Mouse (Mus musculus) megakaryocyte, embryonic 14.5 days (primary cell): Measurements from ENCODE around the gene Ctsd. TPM values are rescaled to one million over a fixed set of nuclear protein-coding genes. Genes with fewer than 3 reads are reported as not detected.
"Not testable (repeated sequence)": the region's sequence is repeated elsewhere in the genome, so short reads cannot be mapped to it uniquely, and the experiment has no call there.

ENCODE experiments used
- H3K27me3 ChIP-seq: replicated peaks from 2 replicates; pipeline ENCODE3; 2012; ENCODE audit warnings: inconsistent platforms
- H3K36me3 ChIP-seq: replicated peaks from 2 replicates; pipeline ENCODE3; 2012; ENCODE audit warnings: low read length, inconsistent platforms, mixed read lengths
- H3K4me1 ChIP-seq: 2 replicates; pipeline ENCODE4 v1.6.1; 2012; ENCODE audit warnings: inconsistent platforms
- H3K4me3 ChIP-seq: replicated peaks from 2 replicates; pipeline ENCODE3; 2012; ENCODE audit warnings: moderate library complexity, mild to moderate bottlenecking, inconsistent platforms
- H3K9me3 ChIP-seq: 2 replicates; pipeline ENCODE4 v1.6.1; 2012; ENCODE audit warnings: inconsistent platforms
- FLI1 ChIP-seq: IDR thresholded peaks from 2 replicates; pipeline ENCODE4 v1.6.1; 2012; ENCODE audit warnings: low read length, inconsistent platforms, mixed read lengths
- GATA1 ChIP-seq: IDR thresholded peaks from 3 replicates; pipeline ENCODE4 v1.6.1; 2012; ENCODE audit warnings: mixed read lengths, low read length, inconsistent platforms, borderline replicate concordance
- polyA plus RNA-seq: library from polyadenylated mRNA; stranded (reverse); fragments of >175 nt; gene quantifications from 2 replicates; pipeline ENCODE4 v1.2.3, GENCODE M21; 2012; ENCODE audit warnings: low replicate concordance; ENCODE audit not compliant: insufficient read depth

Gene Ctsd
- polyA plus RNA-seq, 1 experiment = 816 TPM

DNA sequence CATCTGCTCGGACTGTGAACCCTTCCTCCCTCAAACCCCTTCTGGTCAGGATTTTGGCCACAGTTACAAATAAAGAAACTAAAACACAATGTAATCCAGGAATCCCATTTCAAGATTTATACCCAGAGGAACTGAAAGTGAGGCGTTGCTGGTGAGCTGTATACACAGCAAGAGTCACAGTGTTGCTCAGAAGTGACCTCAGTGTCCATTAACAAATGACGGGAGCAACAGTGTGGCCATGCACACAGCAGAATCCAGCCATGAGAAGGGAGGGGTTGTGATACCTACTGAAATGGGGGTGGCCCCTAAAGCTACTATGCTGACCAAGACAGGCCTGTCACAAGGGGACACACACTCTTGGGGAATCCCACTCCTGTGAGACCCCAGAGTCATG is 45.6 kb downstream of the Ctsd start:
- Histone ChIP-seq H3K9me3 (no peaks in the 10 kb centered on the region), H3K4me1 (peaks cover 58% of the 10 kb centered on the region), H3K27me3 (no peaks in the 10 kb centered on the region), H3K36me3 (no peaks in the 10 kb centered on the region), H3K4me3 (peak overlapping the region; percentile 31)
- TF ChIP-seq FLI1 (no peak), GATA1 (no peak)

DNA sequence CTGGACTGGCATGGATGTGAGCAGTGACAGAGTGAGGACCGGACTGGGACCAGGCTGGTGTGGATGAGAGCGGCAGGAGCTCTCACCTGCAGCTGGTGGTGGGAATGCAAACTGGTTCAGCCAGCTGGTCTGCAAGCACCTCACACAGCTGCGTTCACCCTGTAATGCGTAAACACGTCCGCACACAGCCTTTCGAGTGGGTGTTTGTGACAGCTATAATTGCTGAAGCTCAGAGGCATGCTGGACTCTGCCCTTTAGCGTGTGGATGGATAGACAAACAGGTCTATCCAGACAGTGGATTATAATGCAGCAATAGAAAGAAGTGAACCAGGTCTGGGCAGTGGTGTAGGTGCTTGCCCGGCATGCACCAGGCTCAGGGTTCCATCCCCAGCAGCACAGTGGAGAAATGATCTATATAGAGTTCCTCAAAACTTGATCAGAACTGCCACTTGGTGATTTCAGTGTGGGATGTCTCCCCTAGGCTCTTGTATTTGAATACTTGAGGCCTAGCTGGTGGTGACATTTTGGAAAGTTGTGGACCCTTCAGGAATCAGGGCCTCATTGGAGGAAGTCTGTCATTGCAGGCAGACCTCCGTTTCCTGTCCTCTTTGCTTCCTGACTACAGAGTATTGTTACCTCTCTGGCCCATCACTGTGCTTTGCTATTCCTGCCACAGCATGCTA is 46.1 kb downstream of the Ctsd start:
- Histone ChIP-seq H3K4me1 (peaks cover 57% of the 10 kb centered on the region), H3K9me3 (no peaks in the 10 kb centered on the region), H3K36me3 (no peaks in the 10 kb centered on the region), H3K27me3 (no peaks in the 10 kb centered on the region), H3K4me3 (peak overlapping the region; percentile 53)
- no peak for TF ChIP-seq GATA1
- TF ChIP-seq FLI1 = no peak

- no peak for TF ChIP-seq GATA1
- no peak for TF ChIP-seq FLI1
- Histone ChIP-seq H3K4me1 (peaks cover 46% of the 10 kb centered on the region), H3K27me3 (peaks cover 7% of the 10 kb centered on the region), H3K36me3 (no peaks in the 10 kb centered on the region), H3K9me3 (no peaks in the 10 kb centered on the region), H3K4me3 (peak overlapping the region; percentile 19)
Observed at GRCm38 (mm10) chr7:142340269-142340970, 47.4 kb downstream of the Ctsd start.

DNA sequence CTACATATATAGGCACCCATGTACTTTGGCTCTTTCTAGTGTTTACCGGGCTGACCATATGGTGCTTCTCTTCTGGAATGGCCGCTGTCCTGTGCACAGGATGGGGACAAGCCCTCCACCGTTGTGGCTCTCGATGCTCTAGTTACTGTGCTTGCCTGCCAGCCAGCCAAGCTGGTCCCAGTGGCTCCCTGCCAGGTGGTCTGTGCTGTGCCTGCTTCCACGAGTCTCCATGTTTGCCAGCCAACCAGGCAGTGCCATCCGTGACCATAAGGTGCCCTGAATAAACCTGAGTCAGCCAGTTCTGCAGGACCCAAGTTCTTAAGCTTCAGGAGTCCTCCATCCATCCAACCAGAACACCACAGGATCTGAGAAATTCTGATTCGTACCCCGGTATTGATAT is 52.7 kb downstream of the Ctsd start:
- Histone ChIP-seq H3K36me3 (no peaks in the 10 kb centered on the region), H3K9me3 (no peaks in the 10 kb centered on the region), H3K4me1 (peaks cover 38% of the 10 kb centered on the region), H3K4me3 (no peak overlapping the region), H3K27me3 (peaks cover 18% of the 10 kb centered on the region)
- TF ChIP-seq GATA1 (no peak), FLI1 (no peak)

DNA sequence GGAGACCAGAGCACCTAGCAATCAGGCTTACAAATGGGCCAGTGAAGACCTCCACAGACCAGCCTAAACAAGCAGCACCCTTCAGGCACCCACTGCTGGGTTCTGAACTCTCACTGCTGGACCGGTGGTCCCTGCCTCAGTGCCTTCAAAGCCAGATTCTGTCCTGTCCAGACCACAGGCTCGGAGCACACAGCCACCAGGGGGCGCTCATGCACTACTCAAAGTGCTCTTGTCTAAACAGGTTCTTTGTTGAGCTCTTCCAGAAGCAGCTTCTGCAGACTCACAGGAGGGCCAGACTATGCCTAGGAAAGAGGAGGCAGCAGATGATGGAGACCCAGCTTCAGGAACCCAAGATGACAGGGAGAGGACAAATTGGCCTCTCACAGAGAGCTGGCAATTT is 53.6 kb downstream of the Ctsd start:
- H3K4me1 ChIP-seq = peaks cover 34% of the 10 kb centered on the region
- no peaks in the 10 kb centered on the region for H3K36me3 ChIP-seq
- no peak overlapping the region for H3K4me3 ChIP-seq
- no peak for TF ChIP-seq FLI1
- TF ChIP-seq GATA1 = no peak
- H3K27me3 ChIP-seq = peaks cover 23% of the 10 kb centered on the region
- no peaks in the 10 kb centered on the region for H3K9me3 ChIP-seq

DNA sequence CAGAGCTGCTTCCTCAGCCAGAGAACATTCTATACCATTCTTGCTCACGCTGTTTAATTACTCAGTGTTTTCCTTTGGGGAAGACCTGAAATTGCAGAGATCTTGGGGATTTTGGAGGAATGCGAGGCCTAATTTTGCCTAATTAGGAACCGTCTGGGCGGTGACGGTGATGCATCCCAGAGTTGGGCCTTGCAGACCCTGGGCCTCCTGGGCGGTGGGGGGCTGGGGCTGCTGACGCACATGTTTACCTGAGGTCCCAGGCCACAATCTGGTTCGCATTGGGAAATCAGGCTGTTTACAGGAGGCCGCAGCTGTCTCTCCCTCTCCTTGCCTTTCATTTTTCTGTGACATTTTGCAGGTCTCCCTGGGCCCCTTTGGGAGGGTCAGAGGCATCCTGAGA is 55.1 kb downstream of the Ctsd start:
- Histone ChIP-seq H3K27me3 (peaks cover 32% of the 10 kb centered on the region), H3K4me1 (peaks cover 41% of the 10 kb centered on the region)
- not testable (repeated sequence) for H3K36me3 ChIP-seq, H3K4me3 ChIP-seq, H3K9me3 ChIP-seq

DNA sequence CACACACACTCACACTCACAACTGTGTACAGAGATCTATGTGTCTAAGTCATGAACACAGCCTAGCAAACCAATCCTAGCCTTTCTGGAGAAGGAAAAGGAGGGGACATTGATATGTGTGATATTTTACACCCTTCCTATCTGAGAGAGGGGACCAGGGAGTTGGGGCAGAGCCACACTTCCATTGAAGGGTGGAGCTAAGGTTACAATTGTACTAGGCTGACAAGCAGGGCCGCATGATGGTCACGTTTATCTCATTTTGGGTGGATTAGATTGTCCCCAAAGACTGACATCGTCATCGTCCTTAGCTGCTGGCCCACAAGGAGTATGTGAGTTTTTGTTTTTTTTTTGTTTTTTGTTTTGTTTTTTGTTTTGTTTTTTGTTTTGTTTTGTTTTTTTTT is 56.6 kb downstream of the Ctsd start:
- H3K27me3 ChIP-seq = peaks cover 41% of the 10 kb centered on the region
- peaks cover 41% of the 10 kb centered on the region for H3K4me1 ChIP-seq
- no peaks in the 10 kb centered on the region for H3K36me3 ChIP-seq
- no peaks in the 10 kb centered on the region for H3K9me3 ChIP-seq
- TF ChIP-seq GATA1 = no peak
- no peak for TF ChIP-seq FLI1
- H3K4me3 ChIP-seq = no peak overlapping the region

DNA sequence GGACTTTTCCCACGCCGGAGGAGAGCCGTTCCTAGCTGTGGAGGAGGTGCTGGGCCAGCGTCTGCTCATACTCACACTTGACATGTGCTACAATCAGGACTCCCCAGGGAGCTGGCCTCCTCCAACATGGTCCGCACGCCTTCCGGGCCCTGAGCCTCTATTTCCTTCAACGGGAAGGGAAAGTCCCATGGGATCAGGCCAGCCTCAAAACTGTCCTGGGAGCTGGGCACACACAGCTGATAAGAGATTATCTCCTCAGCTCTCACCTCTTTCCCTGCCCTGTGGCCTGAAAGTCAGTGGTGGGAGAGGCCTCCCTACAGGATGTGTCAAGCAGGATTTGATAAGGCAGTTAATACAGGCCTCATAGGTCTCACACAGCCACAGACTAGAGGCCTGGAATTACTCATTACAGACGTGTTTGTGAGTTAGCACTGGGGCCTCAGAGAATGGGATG is 57.5 kb downstream of the Ctsd start:
- Histone ChIP-seq H3K4me1 (peaks cover 41% of the 10 kb centered on the region), H3K36me3 (no peaks in the 10 kb centered on the region), H3K4me3 (no peak overlapping the region), H3K27me3 (peaks cover 40% of the 10 kb centered on the region), H3K9me3 (no peaks in the 10 kb centered on the region)
- TF ChIP-seq GATA1 = no peak
- TF ChIP-seq FLI1 = no peak

DNA sequence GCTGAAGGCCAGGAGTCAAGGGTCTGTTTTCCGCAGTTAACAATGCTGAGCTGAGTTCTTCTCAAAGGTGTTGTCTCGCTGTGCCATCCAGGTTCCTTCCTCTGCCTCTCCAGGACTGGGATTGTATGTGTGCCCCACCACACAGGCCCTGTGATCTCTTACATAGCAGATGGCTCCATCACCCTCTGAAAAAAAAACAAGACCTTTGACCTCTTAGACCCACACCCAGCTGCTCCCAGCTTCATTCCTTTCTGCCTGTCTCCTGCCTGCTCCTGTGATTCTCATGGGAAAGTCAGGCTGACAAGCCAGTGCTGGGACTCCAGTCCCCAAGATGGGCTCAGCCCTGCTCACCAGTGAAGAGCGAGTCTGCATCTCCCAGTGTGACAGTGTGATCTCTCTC is 59.3 kb downstream of the Ctsd start:
- H3K27me3 ChIP-seq = peaks cover 44% of the 10 kb centered on the region
- no peak overlapping the region for H3K4me3 ChIP-seq
- TF ChIP-seq FLI1 = no peak
- no peak for TF ChIP-seq GATA1
- no peaks in the 10 kb centered on the region for H3K9me3 ChIP-seq
- no peaks in the 10 kb centered on the region for H3K36me3 ChIP-seq
- H3K4me1 ChIP-seq = peaks cover 28% of the 10 kb centered on the region

DNA sequence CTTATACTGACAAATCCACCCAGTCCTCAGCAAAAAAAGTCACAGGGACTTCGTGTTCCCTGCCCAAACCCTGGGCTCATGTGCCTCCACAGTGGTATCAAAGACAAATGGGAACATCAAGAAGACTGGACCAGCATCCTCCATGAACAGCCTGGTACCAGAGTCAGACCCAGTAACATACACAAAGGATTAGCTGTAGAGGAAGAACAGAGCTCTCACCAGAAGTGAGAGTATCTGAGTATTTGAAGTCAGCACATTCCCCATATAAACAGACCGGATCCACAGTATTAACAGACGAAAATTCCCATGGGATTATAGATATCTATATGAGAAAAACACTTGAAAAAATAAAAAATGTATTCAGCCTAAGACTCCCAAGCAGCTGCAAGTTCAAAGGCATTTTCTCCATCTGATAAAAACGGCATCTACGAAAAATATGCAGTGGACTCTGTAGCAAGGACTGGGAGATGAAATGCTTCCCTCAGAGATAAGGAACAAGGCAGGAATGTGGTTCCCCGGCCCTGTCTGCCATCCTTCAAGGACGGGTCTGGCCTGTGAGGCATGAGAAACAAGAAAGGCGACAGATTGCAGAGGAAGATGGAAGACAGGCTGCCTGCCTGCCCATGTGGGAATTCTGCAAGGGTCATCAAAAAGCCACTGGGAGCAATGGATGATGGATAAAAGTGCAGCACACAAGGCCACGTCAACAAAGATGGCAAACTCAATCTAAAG is 61.0 kb downstream of the Ctsd start:
- no peaks in the 10 kb centered on the region for H3K9me3 ChIP-seq
- H3K36me3 ChIP-seq = no peaks in the 10 kb centered on the region
- peaks cover 24% of the 10 kb centered on the region for H3K4me1 ChIP-seq
- H3K27me3 ChIP-seq = peaks cover 48% of the 10 kb centered on the region
- no peak overlapping the region for H3K4me3 ChIP-seq
- TF ChIP-seq GATA1 (no peak), FLI1 (no peak)

Other genes with a start within 250 kb of the Ctsd start
- gene Gm45337, start 243.4 kb downstream of the Ctsd start, polyA plus RNA-seq = not detected in 2 replicates
- not detected in 2 replicates for gene Gm29735, start 230.9 kb downstream of the Ctsd start, polyA plus RNA-seq
- not detected in 2 replicates for gene Gm4553, start 222.3 kb downstream of the Ctsd start, polyA plus RNA-seq
- gene Krtap5-2, start 212.0 kb downstream of the Ctsd start, polyA plus RNA-seq = not detected in 2 replicates
- not detected in 2 replicates for gene Gm10153, start 197.6 kb downstream of the Ctsd start, polyA plus RNA-seq
- not detected in 2 replicates for gene Krtap5-3, start 186.7 kb downstream of the Ctsd start, polyA plus RNA-seq
- not detected in 2 replicates for gene Gm7579, start 176.2 kb downstream of the Ctsd start, polyA plus RNA-seq
- not detected in 2 replicates for gene Krtap5-5, start 158.1 kb downstream of the Ctsd start, polyA plus RNA-seq
- gene Gm40460, start 147.0 kb downstream of the Ctsd start, polyA plus RNA-seq = not detected in 2 replicates
- not detected in 2 replicates for gene Gm2431, start 129.7 kb downstream of the Ctsd start, polyA plus RNA-seq
- not detected in 2 replicates for gene Gm4559, start 113.7 kb downstream of the Ctsd start, polyA plus RNA-seq
- gene Krtap5-1, start 90.9 kb downstream of the Ctsd start, polyA plus RNA-seq = not detected in 2 replicates
- gene Krtap5-4, start 84.5 kb downstream of the Ctsd start, polyA plus RNA-seq = not detected in 2 replicates
- gene Ifitm10, start 14.3 kb downstream of the Ctsd start, polyA plus RNA-seq = 3.4 and 19.5 TPM in 2 replicates
- 14.0 and 303 TPM in 2 replicates for gene Gm49369, start 5.4 kb downstream of the Ctsd start, polyA plus RNA-seq
- 3.4 TPM in 1 of 2 replicates, not detected in the other for gene Syt8, start 46.8 kb upstream of the Ctsd start, polyA plus RNA-seq
- gene Tnni2, start 53.8 kb upstream of the Ctsd start, polyA plus RNA-seq = 3.4 TPM in 1 of 2 replicates, not detected in the other
- 10.1 and 33.2 TPM in 2 replicates for gene Lsp1, start 72.8 kb upstream of the Ctsd start, polyA plus RNA-seq
- 16.2 TPM in 1 of 2 replicates, not detected in the other for gene Tnnt3, start 110.8 kb upstream of the Ctsd start, polyA plus RNA-seq
- gene Mrpl23, start 144.6 kb upstream of the Ctsd start, polyA plus RNA-seq = 10.5 TPM in 2 replicates